Mouse (Mus musculus): Measurements from ENCODE around the gene Tmem150c. TPM values are rescaled to one million over a fixed set of nuclear protein-coding genes. Genes with fewer than 3 reads are reported as not detected.

Tmem150c gene
- total RNA-seq, 2 experiments from 2014 or later: 3.7 to 4.7 TPM

Other genes starting within 250 kb of the Tmem150c start
- gene Hnrnpd, start 180.9 kb downstream of the Tmem150c start, total RNA-seq (2021): 100 to 1,000 TPM; 239 to 258 TPM
- 1 to 10 TPM; 3.5 to 5.7 TPM for gene 4930524J08Rik, start 180.7 kb downstream of the Tmem150c start, total RNA-seq (2021)
- 100 to 1,000 TPM; 145 to 148 TPM for gene Hnrnpdl, start 120.1 kb downstream of the Tmem150c start, total RNA-seq (2021)
- gene Enoph1, start 119.8 kb downstream of the Tmem150c start, total RNA-seq (2021): 10 to 100 TPM; 13.8 to 14.3 TPM

All from heart, postnatal 4 days (tissue).